Mouse (Mus musculus) heart, adult 9 months (tissue): ENCODE measurements at regions not wholly inside any gene's neighbourhood (a gene's known extent, or its start where the extent isn't known, plus 50 kb on each side); places are given as distances from the start of the nearest gene placed in this dataset.

Source experiments
- DNase-seq, 2 experiments: peaks; one replicate each; pipeline ENCODE4 v3.0.0; 2022; ENCODE audit warnings: low spot score in 2 of 2

- no peak for DNase-seq
Measured at GRCm38 (mm10) chr8:10906353-10906752, 101.9 kb downstream of the Irs2 start.

- no peak for DNase-seq
Measured at GRCm38 (mm10) chr8:10905761-10906160, 102.5 kb downstream of the Irs2 start.

GRCm38 (mm10) chr8:10903957-10904356, 104.3 kb downstream of the Irs2 start:
- DNase-seq: no peak

- no peak for DNase-seq
Measured at GRCm38 (mm10) chr8:10901954-10902353, 106.3 kb downstream of the Irs2 start.

GRCm38 (mm10) chr8:10901014-10901413, 107.2 kb downstream of the Irs2 start:
- DNase-seq: no peak

- peak; percentile 45 to 67 for DNase-seq
Measured at GRCm38 (mm10) chr8:10899581-10900155, 108.6 kb downstream of the Irs2 start.

- no peak for DNase-seq
Measured at GRCm38 (mm10) chr8:10898562-10899527, 109.4 kb downstream of the Irs2 start.

- no peak for DNase-seq
Measured at GRCm38 (mm10) chr8:10897573-10897972, 110.7 kb downstream of the Irs2 start.

GRCm38 (mm10) chr8:10895178-10895577, 113.1 kb downstream of the Irs2 start:
- DNase-seq: peak in 1 of 2 experiments; percentile 41

- DNase-seq: no peak
Measured at GRCm38 (mm10) chr8:10894306-10894705, 114.0 kb downstream of the Irs2 start.

GRCm38 (mm10) chr8:10893709-10894108, 114.5 kb downstream of the Irs2 start:
- DNase-seq: no peak

- no peak for DNase-seq
Measured at GRCm38 (mm10) chr8:10891906-10892305, 116.4 kb downstream of the Irs2 start.

GRCm38 (mm10) chr8:10891440-10891839, 116.8 kb downstream of the Irs2 start:
- DNase-seq: no peak

- no peak for DNase-seq
Measured at GRCm38 (mm10) chr8:10885452-10885851, 122.8 kb downstream of the Irs2 start.

GRCm38 (mm10) chr8:10883418-10883817, 124.8 kb downstream of the Irs2 start:
- DNase-seq: peak; percentile 54 to 66

- DNase-seq: peak; percentile 13 to 52
Measured at GRCm38 (mm10) chr8:10882381-10882780, 125.9 kb downstream of the Irs2 start.

- no peak for DNase-seq
Measured at GRCm38 (mm10) chr8:10879883-10880282, 128.4 kb downstream of the Irs2 start.

GRCm38 (mm10) chr8:10879049-10879847, 129.0 kb downstream of the Irs2 start:
- DNase-seq: no peak

- no peak for DNase-seq
Measured at GRCm38 (mm10) chr8:10878371-10878770, 129.9 kb downstream of the Irs2 start.

- no peak for DNase-seq
Measured at GRCm38 (mm10) chr8:10875170-10875569, 133.1 kb downstream of the Irs2 start.

- DNase-seq: no peak
Measured at GRCm38 (mm10) chr8:10871451-10871850, 136.8 kb downstream of the Irs2 start.

GRCm38 (mm10) chr8:10870423-10871055, 137.7 kb downstream of the Irs2 start:
- no peak for DNase-seq
